Mouse (Mus musculus) layer of hippocampus, postnatal 36 days (tissue): ENCODE results near the gene Hecw1. TPM values are rescaled to one million over a fixed set of nuclear protein-coding genes. Genes with fewer than 3 reads are reported as not detected.

Source experiments
- DNase-seq, 2 experiments: peaks; one replicate each; pipeline ENCODE4 v3.0.0; 2022
- total RNA-seq, 2 experiments: library from RNA; stranded (reverse); gene quantifications; 2 replicates each; pipeline ENCODE4 v1.2.3; 2021

The Hecw1 gene
- 10 to 100 TPM; 61.4 to 63.8 TPM for total RNA-seq

- DNase-seq, result peak in 1 of 2 experiments; percentile 51
These were observed at the start of gene Hecw1 for GRCm38 (mm10) chr13:14522906-14523269. Hecw1 (minus strand) TSS chr13:14523228.

- no peak for DNase-seq
These were observed 38.3 kb upstream of the Hecw1 start for GRCm38 (mm10) chr13:14561336-14561735.

GRCm38 (mm10) chr13:14552628-14553027 is 29.6 kb upstream of the Hecw1 start:
- no peak for DNase-seq

GRCm38 (mm10) chr13:14542860-14543259 is 19.8 kb upstream of the Hecw1 start:
- no peak for DNase-seq

GRCm38 (mm10) chr13:14522128-14522905 is 711 bp downstream of the Hecw1 start:
- peak; percentile 60 to 62 for DNase-seq

GRCm38 (mm10) chr13:14521746-14522127 is 1.3 kb downstream of the Hecw1 start:
- peak; percentile 29 to 36 for DNase-seq

- no peak for DNase-seq
These were observed 3.4 kb downstream of the Hecw1 start for GRCm38 (mm10) chr13:14519605-14520004.

DNA sequence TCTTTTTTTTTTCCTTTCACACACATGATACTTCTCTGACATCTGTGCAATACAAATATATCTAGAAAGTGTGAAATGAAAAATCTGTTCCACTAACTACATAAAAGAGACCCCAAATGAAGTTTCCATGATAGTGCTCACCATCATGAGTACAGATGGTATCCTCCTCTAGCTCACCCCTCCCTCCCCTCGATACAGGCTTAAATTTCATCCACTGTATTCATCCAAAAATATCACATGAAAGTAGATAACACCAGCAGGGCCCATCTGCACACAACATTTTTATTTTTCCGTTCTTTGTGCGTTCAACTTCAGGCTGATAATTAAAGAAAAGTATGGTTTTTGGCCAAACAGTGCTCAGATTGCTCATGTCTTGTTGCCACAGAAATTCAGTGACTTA is 5.5 kb downstream of the Hecw1 start:
- DNase-seq, result no peak

GRCm38 (mm10) chr13:14515106-14515505 is 7.9 kb downstream of the Hecw1 start:
- no peak for DNase-seq

GRCm38 (mm10) chr13:14513934-14514333 is 9.1 kb downstream of the Hecw1 start:
- no peak for DNase-seq

- DNase-seq, result no peak
These were observed 16.3 kb downstream of the Hecw1 start for GRCm38 (mm10) chr13:14506765-14507164.

DNA sequence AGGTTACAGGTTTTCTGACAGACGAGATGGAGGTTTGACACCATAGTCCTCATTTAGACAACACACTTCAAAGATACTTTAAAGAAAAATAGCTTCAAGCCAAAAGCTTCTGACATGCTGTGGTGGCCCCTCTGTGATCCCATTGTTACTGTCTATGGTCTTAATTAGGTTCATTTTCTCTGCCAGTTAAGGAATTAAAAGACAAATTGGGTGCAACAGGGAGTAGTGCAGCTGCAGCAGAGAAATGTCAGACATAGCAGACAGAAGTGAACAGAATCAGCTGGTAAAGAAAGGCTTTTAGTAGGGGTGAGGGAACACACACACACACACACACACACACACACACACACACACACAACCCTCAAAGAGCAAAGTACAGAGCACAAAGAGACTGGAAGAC is 22.8 kb downstream of the Hecw1 start:
- DNase-seq, result no peak

- no peak for DNase-seq
These were observed 24.2 kb downstream of the Hecw1 start for GRCm38 (mm10) chr13:14498780-14499179.

DNA sequence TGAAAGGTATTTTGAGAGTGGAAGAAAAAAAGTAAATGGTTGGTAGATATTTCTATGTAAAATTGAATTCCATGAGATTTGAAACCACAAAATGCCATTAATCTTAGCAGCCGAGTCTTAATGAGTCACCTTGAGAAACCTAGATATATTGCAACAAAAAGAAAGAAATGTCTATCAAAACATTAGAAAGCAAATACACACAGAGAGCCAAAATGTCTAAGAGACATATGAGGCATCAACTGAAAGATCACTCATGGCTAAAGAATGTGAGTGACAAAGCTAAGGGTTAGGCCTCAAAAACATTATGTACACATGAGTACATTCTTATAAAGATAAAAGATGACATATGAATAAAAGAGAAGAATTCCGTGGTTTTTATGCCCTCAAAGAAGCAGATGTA is 26.1 kb downstream of the Hecw1 start:
- no peak for DNase-seq

- no peak for DNase-seq
These were observed 35.2 kb downstream of the Hecw1 start for GRCm38 (mm10) chr13:14487812-14488211.

- DNase-seq, result no peak
These were observed 51.9 kb downstream of the Hecw1 start for GRCm38 (mm10) chr13:14471121-14471520.

- DNase-seq, result no peak
These were observed 55.5 kb downstream of the Hecw1 start for GRCm38 (mm10) chr13:14467517-14467916.

- DNase-seq, result no peak
These were observed 62.0 kb downstream of the Hecw1 start for GRCm38 (mm10) chr13:14461036-14461435.

DNA sequence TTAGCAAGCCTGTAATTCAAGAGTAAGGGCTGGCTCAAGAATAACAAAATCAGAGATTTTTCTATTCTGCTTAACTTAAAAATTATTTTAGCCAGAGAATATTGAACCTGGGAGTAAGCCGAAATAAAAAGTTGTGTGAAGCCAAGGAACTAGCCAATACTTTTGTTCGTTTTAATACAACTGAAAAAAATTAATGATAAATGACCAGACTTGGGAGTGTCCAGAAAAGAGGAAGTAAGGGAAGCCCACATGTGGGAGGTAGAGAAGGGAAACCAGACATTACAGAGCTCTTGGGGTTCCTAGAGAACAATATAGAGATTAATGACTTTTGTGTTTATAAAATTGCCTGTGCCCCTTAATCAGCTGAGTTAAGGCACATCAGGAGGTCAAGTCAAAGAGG is 66.0 kb downstream of the Hecw1 start:
- DNase-seq, result no peak

GRCm38 (mm10) chr13:14439540-14439939 is 83.5 kb downstream of the Hecw1 start:
- DNase-seq, result no peak

- DNase-seq, result no peak
These were observed 94.0 kb downstream of the Hecw1 start for GRCm38 (mm10) chr13:14428845-14429553.

DNA sequence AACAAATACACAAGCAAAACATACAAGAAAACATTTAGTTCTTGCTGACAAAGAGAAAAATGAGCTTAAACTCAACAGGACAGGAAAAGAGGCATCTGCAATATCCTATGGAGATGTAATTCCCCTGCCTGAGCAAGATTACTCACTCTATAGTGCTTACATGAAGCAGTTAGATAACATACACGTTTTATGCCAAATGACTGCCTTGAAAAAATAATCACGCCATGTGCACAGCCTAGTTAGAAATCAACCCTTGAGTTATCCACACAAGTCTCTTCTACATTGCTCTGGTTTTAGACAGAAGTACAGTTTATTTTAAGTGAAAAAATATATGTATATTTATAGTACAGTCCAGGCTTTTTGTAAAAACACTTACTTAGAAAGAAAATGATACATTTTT is 98.2 kb downstream of the Hecw1 start:
- DNase-seq, result no peak

DNA sequence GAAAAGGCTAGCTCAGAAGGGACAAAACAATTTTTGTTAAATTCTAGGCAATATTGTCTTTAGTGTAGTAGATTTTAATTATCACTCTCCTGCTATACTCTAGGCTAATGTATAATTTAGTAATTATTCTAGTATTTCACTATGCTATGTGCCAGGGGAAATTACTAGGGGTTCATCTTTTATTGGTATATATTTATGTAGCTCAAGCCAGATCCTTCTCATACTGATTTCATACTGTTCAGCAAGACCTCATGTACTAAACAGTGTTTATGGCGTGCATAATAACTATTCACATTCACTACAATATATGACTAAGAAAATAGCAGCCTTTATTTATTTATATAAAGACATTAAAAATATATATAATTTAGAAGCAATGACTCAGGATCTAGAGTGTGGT is 109.6 kb downstream of the Hecw1 start:
- DNase-seq, result no peak

- DNase-seq, result no peak
These were observed 148.6 kb downstream of the Hecw1 start for GRCm38 (mm10) chr13:14374470-14374869.
